Comparison of ENCODE assay signal across 15 mouse cellular contexts in genomic region chr4:107096043-107096442, GRCm38 (mm10). TPM values are rescaled to one million over a fixed set of nuclear protein-coding genes. Genes with fewer than 3 reads are reported as not detected.
DNase-seq lines count a peak whose midpoint lies in the region; ATAC-seq and TF ChIP-seq lines count a peak whose summit lies in the region.
"Had no signal": no experiment of that assay in that cellular context is flagged by ENCODE, and none has a peak within 500 bp of the region (broad histone marks: within the 10 kb centered on the region; RNA-seq: fewer than 3 reads in every experiment).

No protein-coding gene starts in this region.

- H3K27ac ChIP-seq in hindbrain, postnatal 0 days, result peak overlapping the region; percentile 56; the same call in 1 of the 2 replicates
- no peak overlapping the region for H3K27ac ChIP-seq in midbrain, postnatal 0 days (ENCODE audit: low read depth, low read length)
- H3K27ac ChIP-seq: kidney, embryonic 15.5 days; macrophage; stomach, embryonic 15.5 days had no signal

- no peak overlapping the region for H3K9ac ChIP-seq in hindbrain, postnatal 0 days (replicated peaks; ENCODE audit: low read length)
- H3K9ac ChIP-seq in midbrain, postnatal 0 days (replicated peaks; ENCODE audit: low read length, poor library complexity, severe bottlenecking), result no peak overlapping the region
- H3K9ac ChIP-seq: kidney, embryonic 15.5 days; stomach, embryonic 15.5 days had no signal

- TF ChIP-seq CTCF in hindbrain, postnatal 0 days (IDR thresholded peaks at IDR 0.05; ENCODE audit: low read depth), result no peak
- TF ChIP-seq CTCF in midbrain, postnatal 0 days (IDR thresholded peaks at IDR 0.05), result no peak

- no peaks in the 10 kb centered on the region for H3K36me3 ChIP-seq in hindbrain, postnatal 0 days (ENCODE audit: insufficient read depth, low read length)
- H3K36me3 ChIP-seq in midbrain, postnatal 0 days (ENCODE audit: insufficient read depth, low read length), result no peaks in the 10 kb centered on the region
- H3K36me3 ChIP-seq: kidney, embryonic 15.5 days; stomach, embryonic 15.5 days had no signal

- intact Hi-C loops in left cerebral cortex, postnatal 4 days (cut with DNase I), result no loop called here
- intact Hi-C loops in left cerebral cortex, postnatal 36 days (cut with DNase I), result no loop called here

- H3K4me2 ChIP-seq in hindbrain, postnatal 0 days (ENCODE audit: low read depth, low read length), result no peak overlapping the region
- no peak overlapping the region for H3K4me2 ChIP-seq in midbrain, postnatal 0 days (ENCODE audit: low read depth, low read length, poor library complexity, severe bottlenecking)
- H3K4me2 ChIP-seq: kidney, embryonic 15.5 days; stomach, embryonic 15.5 days had no signal

- ATAC-seq in hindbrain, postnatal 0 days, result no peak
- no peak for ATAC-seq in midbrain, postnatal 0 days (ENCODE audit: low FRiP score)
- ATAC-seq in CD4-positive, CD25-positive, alpha-beta regulatory T cell, adult 4 months, result no peak

- no peaks in the 10 kb centered on the region for H3K27me3 ChIP-seq in hindbrain, postnatal 0 days (ENCODE audit: insufficient read depth, low read length)
- H3K27me3 ChIP-seq in midbrain, postnatal 0 days (ENCODE audit: insufficient read depth, low read length), result no peaks in the 10 kb centered on the region
- H3K27me3 ChIP-seq: stomach, embryonic 15.5 days had no signal

- H3K4me3 ChIP-seq in hindbrain, postnatal 0 days (ENCODE audit: low read length), result no peak overlapping the region
- H3K4me3 ChIP-seq in midbrain, postnatal 0 days (ENCODE audit: low read depth, low read length), result no peak overlapping the region
- H3K4me3 ChIP-seq: kidney, embryonic 15.5 days; stomach, embryonic 15.5 days had no signal

- DNase-seq in left cerebral cortex, postnatal 4 days, result peak; percentile 83
- DNase-seq in left cerebral cortex, adult 11 months (ENCODE audit: low spot score), result no peak
- peak; percentile 35 for DNase-seq in cerebellum, adult 9-11 months
- DNase-seq in hindbrain, postnatal 0 days (ENCODE audit: low spot score), result peak; percentile 60
- peak; percentile 50 for DNase-seq in midbrain, postnatal 0 days (ENCODE audit: low spot score)
- DNase-seq in left cerebral cortex, postnatal 36 days (ENCODE audit: low spot score in 2 of 2), result no peak
- DNase-seq in adrenal gland, postnatal 4 days (ENCODE audit: low spot score in 2 of 2), result no peak

- 0 out of 2 replicates have a peak, but pooled peaks cover 16% of the 10 kb centered on the region for H3K4me1 ChIP-seq in hindbrain, postnatal 0 days (ENCODE audit: insufficient read depth, low read length)
- H3K4me1 ChIP-seq in midbrain, postnatal 0 days (ENCODE audit: insufficient read depth, low read length), result no peaks in the 10 kb centered on the region

- no peaks in the 10 kb centered on the region for H3K9me3 ChIP-seq in hindbrain, postnatal 0 days (ENCODE audit: low read length)
- H3K9me3 ChIP-seq in midbrain, postnatal 0 days (ENCODE audit: low read length), result no peaks in the 10 kb centered on the region
- H3K9me3 ChIP-seq: kidney, embryonic 15.5 days; stomach, embryonic 15.5 days had no signal

- 20% methylated on average over 6 of the region's 6 CpGs for WGBS in hindbrain, postnatal 0 days
- 22% methylated on average over 6 of the region's 6 CpGs for WGBS in midbrain, postnatal 0 days

RNA-seq across cellular contexts. Expression of gene Cdcp2, which starts 0.6 kb away (rescaled TPM):
- not detected for total RNA-seq in left cerebral cortex, postnatal 4 days (2021)
- 0.68 TPM in 1 of 2 replicates, not detected in the other for total RNA-seq in hindbrain, postnatal 0 days (2014; rRNA removed)
- 0.13 TPM in 1 of 2 replicates, not detected in the other for polyA plus RNA-seq in hindbrain, postnatal 0 days (2015; fragmentation: Nextera tagmentation; extraction: Ambion mirVana)
- 0.22 TPM in 1 of 2 replicates, not detected in the other for total RNA-seq in midbrain, postnatal 0 days (2014; rRNA removed)
- 0.06 and 0.12 TPM in 2 replicates for polyA plus RNA-seq in midbrain, postnatal 0 days (2015; fragmentation: Nextera tagmentation; extraction: Ambion mirVana)
- polyA plus RNA-seq in CD4-positive, CD25-positive, alpha-beta regulatory T cell, adult 4 months (2017; shearing (Covaris generic)), result not detected
- total RNA-seq in left cerebral cortex, postnatal 36 days (2021), result not detected
- total RNA-seq in adrenal gland, postnatal 4 days (2021), result under 1 TPM in 1 of 2 experiments, not detected in 1; 0.14 TPM
- total RNA-seq: left cerebral cortex, postnatal 10 days had no signal
- polyA plus RNA-seq: cortical plate, adult 2 months; frontal cortex, adult 2 months; heart, embryonic 16.5 days; macrophage; stomach, embryonic 15.5 days had no signal

RNA-seq across cellular contexts. Expression of gene Cyb5rl, which starts 29.3 kb away (rescaled TPM):
- 1 to 10 TPM; 5.6 to 6.9 TPM for total RNA-seq in left cerebral cortex, postnatal 4 days (2021)
- total RNA-seq in hindbrain, postnatal 0 days (2014; rRNA removed), result 8.7 and 21.3 TPM in 2 replicates
- polyA plus RNA-seq in hindbrain, postnatal 0 days (2015; fragmentation: Nextera tagmentation; extraction: Ambion mirVana), result 4.1 and 4.6 TPM in 2 replicates
- 5.1 and 20.5 TPM in 2 replicates for total RNA-seq in midbrain, postnatal 0 days (2014; rRNA removed)
- 4.6 and 5.6 TPM in 2 replicates for polyA plus RNA-seq in midbrain, postnatal 0 days (2015; fragmentation: Nextera tagmentation; extraction: Ambion mirVana)
- polyA plus RNA-seq in CD4-positive, CD25-positive, alpha-beta regulatory T cell, adult 4 months (2017; shearing (Covaris generic)), result 10 to 100 TPM in 1 of 2 experiments, 1 to 10 TPM in 1; 7.1 to 15.3 TPM
- 1 to 10 TPM; 4.7 to 7.4 TPM for total RNA-seq in left cerebral cortex, postnatal 36 days (2021)
- total RNA-seq in adrenal gland, postnatal 4 days (2021), result 10 to 100 TPM; 20.1 to 21.1 TPM

RNA-seq across cellular contexts. Expression of gene Mrpl37, which starts 29.4 kb away (rescaled TPM):
- total RNA-seq in left cerebral cortex, postnatal 4 days (2021), result 10 to 100 TPM; 65.6 to 71.2 TPM
- 59.2 TPM in 2 replicates for total RNA-seq in hindbrain, postnatal 0 days (2014; rRNA removed)
- polyA plus RNA-seq in hindbrain, postnatal 0 days (2015; fragmentation: Nextera tagmentation; extraction: Ambion mirVana), result 77.8 and 79.7 TPM in 2 replicates
- 51.7 and 53.3 TPM in 2 replicates for total RNA-seq in midbrain, postnatal 0 days (2014; rRNA removed)
- 71.5 and 76.7 TPM in 2 replicates for polyA plus RNA-seq in midbrain, postnatal 0 days (2015; fragmentation: Nextera tagmentation; extraction: Ambion mirVana)
- polyA plus RNA-seq in CD4-positive, CD25-positive, alpha-beta regulatory T cell, adult 4 months (2017; shearing (Covaris generic)), result 10 to 100 TPM; 46.4 to 48.2 TPM
- total RNA-seq in left cerebral cortex, postnatal 36 days (2021), result 10 to 100 TPM; 56.1 to 58.9 TPM
- total RNA-seq in adrenal gland, postnatal 4 days (2021), result 100 to 1,000 TPM; 104 to 108 TPM

Comparison
In these comparisons a context has a peak if more than half of its experiments do, and no peak if none do; other contexts are left out.
1. DNase-seq: peak in left cerebral cortex, postnatal 4 days (single experiment), cerebellum, adult 9-11 months (single experiment), hindbrain, postnatal 0 days (single experiment) and midbrain, postnatal 0 days (single experiment); none in left cerebral cortex, adult 11 months (single experiment), left cerebral cortex, postnatal 36 days (0 of 2) and adrenal gland, postnatal 4 days (0 of 2).